Mouse (Mus musculus) MEL (cell line): Measurements from ENCODE around the gene Hsf2. TPM values are rescaled to one million over a fixed set of nuclear protein-coding genes. Genes with fewer than 3 reads are reported as not detected.

Experiments used
- DNase-seq: peaks from one replicate; pipeline ENCODE4 v3.0.0; 2011; ENCODE audit warnings: low read depth, low spot score
- H3K27ac ChIP-seq: 2 replicates; pipeline ENCODE4 v1.5.1; 2012; ENCODE audit warnings: low read depth, mild to moderate bottlenecking, control low read depth, low read length, moderate library complexity; ENCODE audit not compliant: control insufficient read depth
- H3K27me3 ChIP-seq, 2 experiments: fragments of 150-350 bp in 1 of 2; sonication (generic) in 1 of 2; 2 replicates each; pipeline ENCODE4 v1.6.1; 2012; ENCODE audit warnings: low read length in 2 of 2, mild to moderate bottlenecking in 2 of 2, improper control_type of control experiment in 1 of 2, moderate library complexity in 1 of 2; ENCODE audit not compliant: insufficient read depth in 2 of 2, control insufficient read depth in 1 of 2
- H3K36me3 ChIP-seq, 2 experiments: 2 replicates each; pipeline ENCODE4 v1.6.1; 2012 to 2014; ENCODE audit warnings: low read length in 2 of 2, improper control_type of control experiment in 1 of 2, inconsistent platforms in 1 of 2, mild to moderate bottlenecking in 1 of 2; ENCODE audit not compliant: insufficient read depth in 2 of 2, control insufficient read depth in 1 of 2
- H3K4me1 ChIP-seq, 2 experiments: fragments of 150-350 bp in 1 of 2; sonication (generic) in 1 of 2; 2 replicates each; pipeline ENCODE4 v1.6.1; 2012; ENCODE audit warnings: low read length in 2 of 2, improper control_type of control experiment in 1 of 2, mild to moderate bottlenecking in 1 of 2; ENCODE audit not compliant: insufficient read depth in 2 of 2, control insufficient read depth in 1 of 2
- H3K4me3 ChIP-seq, 2 experiments: fragments of 150-350 bp in 1 of 2; sonication (generic) in 1 of 2; 2 replicates each; pipeline ENCODE4 v1.5.1; 2012; ENCODE audit warnings: low read depth in 2 of 2, low read length in 2 of 2, mild to moderate bottlenecking in 2 of 2, moderate library complexity in 2 of 2, control low read depth in 1 of 2, improper control_type of control experiment in 1 of 2; ENCODE audit not compliant: control insufficient read depth in 1 of 2, insufficient read depth in 1 of 2
- H3K79me2 ChIP-seq: 2 replicates; pipeline ENCODE4 v1.6.1; 2012; ENCODE audit warnings: mild to moderate bottlenecking, low read length, moderate library complexity; ENCODE audit not compliant: control insufficient read depth, poor library complexity, insufficient read depth
- H3K9ac ChIP-seq: 2 replicates; pipeline ENCODE4 v1.6.1; 2012; ENCODE audit warnings: low read depth, mild to moderate bottlenecking, control low read depth, low read length, moderate library complexity; ENCODE audit not compliant: control insufficient read depth, poor library complexity, severe bottlenecking
- H3K9me3 ChIP-seq: fragments of 150-350 bp; sonication (generic); replicated peaks from 2 replicates; pipeline ENCODE4 v1.6.1; 2012; ENCODE audit warnings: mild to moderate bottlenecking, low read length, improper control_type of control experiment, moderate library complexity; ENCODE audit not compliant: insufficient read depth
- CHD1 ChIP-seq: IDR thresholded peaks from 2 replicates; pipeline ENCODE4 v1.6.1; 2012; ENCODE audit warnings: low read depth, mild to moderate bottlenecking, inconsistent platforms, low read length, improper control_type of control experiment
- CTCF ChIP-seq, 3 experiments: IDR thresholded peaks in 2 of 3; conservative IDR thresholded peaks in 1 of 3; 2 replicates each; pipeline ENCODE4 v1.5.1; 2011 to 2012; ENCODE audit warnings: low read length in 3 of 3, low read depth in 2 of 3, mild to moderate bottlenecking in 2 of 3, improper control_type of control experiment in 1 of 3, inconsistent platforms in 1 of 3, mixed read lengths in 1 of 3, moderate library complexity in 1 of 3; ENCODE audit not compliant: control insufficient read depth in 1 of 3, insufficient read depth in 1 of 3, poor library complexity in 1 of 3, severe bottlenecking in 1 of 3
- E2F4 ChIP-seq: IDR thresholded peaks from 2 replicates; pipeline ENCODE4 v1.6.1; 2011; ENCODE audit warnings: low read depth, low read length, improper control_type of control experiment, borderline replicate concordance
- EP300 ChIP-seq, 2 experiments: IDR thresholded peaks; 2 replicates each; pipeline ENCODE4 v1.6.1; 2011; ENCODE audit warnings: improper control_type of control experiment in 2 of 2, low read length in 2 of 2, low read depth in 1 of 2, mild to moderate bottlenecking in 1 of 2
- JUND ChIP-seq: IDR thresholded peaks from 2 replicates; pipeline ENCODE4 v1.6.1; 2011; ENCODE audit warnings: low read depth, mild to moderate bottlenecking, improper control_type of control experiment, low read length
- KAT2A ChIP-seq: conservative IDR thresholded peaks from 2 replicates; pipeline ENCODE4 v1.6.1; 2012; ENCODE audit warnings: low read depth, low read length, improper control_type of control experiment, inconsistent platforms
- MAFK ChIP-seq: IDR thresholded peaks from 2 replicates; pipeline ENCODE4 v1.6.1; 2011; ENCODE audit warnings: low read depth, mild to moderate bottlenecking, low read length, improper control_type of control experiment, borderline replicate concordance
- MAZ ChIP-seq: IDR thresholded peaks from 2 replicates; pipeline ENCODE4 v1.6.1; 2012; ENCODE audit warnings: low read depth, mild to moderate bottlenecking, inconsistent platforms, low read length, improper control_type of control experiment
- MEF2A ChIP-seq: IDR thresholded peaks from 2 replicates; pipeline ENCODE4 v1.6.1; 2014; ENCODE audit warnings: low read depth, mild to moderate bottlenecking, inconsistent platforms, low read length, improper control_type of control experiment; ENCODE audit not compliant: poor library complexity, insufficient replicate concordance, severe bottlenecking; ENCODE audit errors: extremely low read depth
- MYB ChIP-seq: IDR thresholded peaks from 2 replicates; pipeline ENCODE4 v1.6.1; 2011; ENCODE audit warnings: mild to moderate bottlenecking, low read depth, low read length, improper control_type of control experiment
- MYC ChIP-seq: IDR thresholded peaks from 2 replicates; pipeline ENCODE4 v1.6.1; 2011; ENCODE audit warnings: low read depth, mild to moderate bottlenecking, low read length, improper control_type of control experiment, moderate library complexity
- RCOR1 ChIP-seq: IDR thresholded peaks from 2 replicates; pipeline ENCODE4 v1.6.1; 2012; ENCODE audit warnings: low read depth, mild to moderate bottlenecking, inconsistent platforms, low read length, improper control_type of control experiment
- SIN3A ChIP-seq: IDR thresholded peaks from 2 replicates; pipeline ENCODE4 v1.6.1; 2012; ENCODE audit warnings: low read length, improper control_type of control experiment, inconsistent platforms
- SMC3 ChIP-seq: IDR thresholded peaks from 2 replicates; pipeline ENCODE4 v1.6.1; 2011; ENCODE audit warnings: low read depth, low read length, improper control_type of control experiment
- TCF12 ChIP-seq: IDR thresholded peaks from 2 replicates; pipeline ENCODE4 v1.6.1; 2014; ENCODE audit warnings: low read depth, mild to moderate bottlenecking, inconsistent platforms, low read length, improper control_type of control experiment, moderate library complexity
- ZKSCAN1 ChIP-seq: IDR thresholded peaks from 2 replicates; pipeline ENCODE4 v1.6.1; 2012; ENCODE audit warnings: low read depth, mild to moderate bottlenecking, inconsistent platforms, low read length, improper control_type of control experiment, moderate library complexity
- ZNF384 ChIP-seq: IDR thresholded peaks from 2 replicates; pipeline ENCODE4 v1.6.1; 2012; ENCODE audit warnings: low read depth, mild to moderate bottlenecking, inconsistent platforms, low read length, improper control_type of control experiment
- polyA plus RNA-seq, 2 experiments: library from polyadenylated mRNA; stranded (reverse) in 1 of 2; unstranded in 1 of 2; fragments of >175 nt in 1 of 2; fragments of >200 nt in 1 of 2; gene quantifications; 2 replicates each; pipeline versions ENCODE4 v1.2.1 to v1.2.4; 2012; ENCODE audit warnings: low replicate concordance in 2 of 2, low read depth in 1 of 2; ENCODE audit not compliant: insufficient read length in 2 of 2, insufficient read depth in 1 of 2, missing spikeins in 1 of 2
- total RNA-seq: library from RNA; depleted of rRNA; stranded (reverse); fragments of 300-350 nt; gene quantifications from 2 replicates; pipeline ENCODE4 v1.2.3, GENCODE M21; 2012

Hsf2 gene
- total and polyA plus RNA-seq, 3 experiments = 4.5 to 6.1 TPM; not detected in 1

- DNase-seq = no peak
- Histone ChIP-seq H3K27me3 (no peaks in the 10 kb centered on the region; a peak in 1 of 4 replicates), H3K9ac (no peak overlapping the region), H3K9me3 (no peaks in the 10 kb centered on the region), H3K4me1 (peaks cover 0 to 4% of the 10 kb centered on the region in 2 experiments; a peak in 1 of 4 replicates), H3K27ac (no peak overlapping the region), H3K4me3 (no peak overlapping the region), H3K79me2 (no peaks in the 10 kb centered on the region), H3K36me3 (no peaks in the 10 kb centered on the region)
- no peak for TF ChIP-seq JUND
- no peak for TF ChIP-seq CHD1
- TF ChIP-seq MEF2A = no peak
- TF ChIP-seq RCOR1 = no peak
- TF ChIP-seq EP300 (IDR thresholded peaks at IDR 0.05; ENCODE audit: low read depth in 1 of 2, low read length in 2 of 2) = no peak
- no peak for TF ChIP-seq CTCF (IDR thresholded peaks at IDR 0.05 in 2 of 3, conservative IDR thresholded peaks at IDR 0.05 in 1 of 3; ENCODE audit: control insufficient read depth in 1 of 3, insufficient read depth in 1 of 3, low read depth in 2 of 3, low read length in 3 of 3, poor library complexity in 1 of 3, severe bottlenecking in 1 of 3)
- TF ChIP-seq SIN3A = no peak
- TF ChIP-seq E2F4 = no peak
- TF ChIP-seq MYC = no peak
- no peak for TF ChIP-seq KAT2A
- no peak for TF ChIP-seq MAZ
- TF ChIP-seq SMC3 = no peak
- no peak for TF ChIP-seq TCF12
- TF ChIP-seq ZKSCAN1 = no peak
Measured at GRCm38 (mm10) chr10:57444392-57444791, 41.8 kb upstream of the Hsf2 start.

- H3K36me3 ChIP-seq = no peaks in the 10 kb centered on the region
- no peak for DNase-seq
- no peak overlapping the region for H3K27ac ChIP-seq
Measured at GRCm38 (mm10) chr10:57445655-57446054, 40.5 kb upstream of the Hsf2 start.

GRCm38 (mm10) chr10:57447657-57448050 lies 38.5 kb upstream of the Hsf2 start:
- Histone ChIP-seq H3K27me3 (no peaks in the 10 kb centered on the region; a peak in 1 of 4 replicates), H3K4me1 (peaks cover 0 to 4% of the 10 kb centered on the region in 2 experiments; a peak in 1 of 4 replicates), H3K79me2 (no peaks in the 10 kb centered on the region), H3K9me3 (no peaks in the 10 kb centered on the region), H3K4me3 (no peak overlapping the region), H3K27ac (no peak overlapping the region), H3K9ac (no peak overlapping the region), H3K36me3 (no peaks in the 10 kb centered on the region)
- no peak for DNase-seq
- TF ChIP-seq MAFK (no peak), ZNF384 (peak; percentile 1; the same call in 1 of the 2 replicates)
- TF ChIP-seq, all 39 proteins: peak for 1

More at GRCm38 (mm10) chr10:57445655-57446054, 40.5 kb upstream of the Hsf2 start:
- Histone ChIP-seq H3K9ac (no peak overlapping the region), H3K4me1 (peaks cover 0 to 4% of the 10 kb centered on the region in 2 experiments; a peak in 1 of 4 replicates), H3K79me2 (no peaks in the 10 kb centered on the region), H3K4me3 (no peak overlapping the region), H3K27me3 (no peaks in the 10 kb centered on the region; a peak in 1 of 4 replicates), H3K9me3 (no peaks in the 10 kb centered on the region)
- no peak for TF ChIP-seq MYB
